Mouse (Mus musculus): ENCODE data around the gene Neurl3. TPM values are rescaled to one million over a fixed set of nuclear protein-coding genes. Genes with fewer than 3 reads are reported as not detected.

The Neurl3 gene
- polyA plus RNA-seq, 1 experiment from 2014 or later, result 0.12 TPM

- DNase-seq (ENCODE audit: low spot score) (no peak), ATAC-seq (ENCODE audit: insufficient number of reproducible peaks, low FRiP score, low TSS enrichment, low read depth) (no peak)
- Histone ChIP-seq H3K9ac (ENCODE audit: low read length) (no peak overlapping the region), H3K4me2 (ENCODE audit: low read depth, severe bottlenecking) (no peak overlapping the region), H3K27me3 (ENCODE audit: control insufficient read depth, insufficient read depth, low read length) (no peaks in the 10 kb centered on the region), H3K4me3 (ENCODE audit: low read depth, low read length) (no peak overlapping the region), H3K9me3 (ENCODE audit: control insufficient read depth, low read length) (no peaks in the 10 kb centered on the region), H3K36me3 (ENCODE audit: control insufficient read depth, insufficient read depth, low read length) (peaks cover 2% of the 10 kb centered on the region; the same call in 1 of the 2 replicates), H3K4me1 (ENCODE audit: control insufficient read depth, insufficient read depth, low read length) (no peaks in the 10 kb centered on the region), H3K27ac (replicated peaks; ENCODE audit: low read depth, low read length) (no peak overlapping the region)
- 83% methylated on average over 9 of the region's 9 CpGs for WGBS
These were observed 46.0 kb downstream of the Neurl3 start for GRCm38 (mm10) chr1:36228461-36228860.

GRCm38 (mm10) chr1:36224648-36225047, 49.8 kb downstream of the Neurl3 start:
- no peaks in the 10 kb centered on the region for H3K4me1 ChIP-seq (ENCODE audit: control insufficient read depth, insufficient read depth, low read length)
- no peak overlapping the region for H3K4me2 ChIP-seq (ENCODE audit: low read depth, severe bottlenecking)
- ATAC-seq (ENCODE audit: insufficient number of reproducible peaks, low FRiP score, low TSS enrichment, low read depth) (no peak), DNase-seq (ENCODE audit: low spot score) (no peak)
- no peak overlapping the region for H3K9ac ChIP-seq (ENCODE audit: low read length)
- H3K27ac ChIP-seq (replicated peaks; ENCODE audit: low read depth, low read length), result no peak overlapping the region
- no peaks in the 10 kb centered on the region for H3K9me3 ChIP-seq (ENCODE audit: control insufficient read depth, low read length)
- 89% methylated on average over 3 of the region's 3 CpGs for WGBS
- H3K27me3 ChIP-seq (ENCODE audit: control insufficient read depth, insufficient read depth, low read length), result no peaks in the 10 kb centered on the region
- peaks cover 2% of the 10 kb centered on the region; the same call in 1 of the 2 replicates for H3K36me3 ChIP-seq (ENCODE audit: control insufficient read depth, insufficient read depth, low read length)
- no peak overlapping the region for H3K4me3 ChIP-seq (ENCODE audit: low read depth, low read length)

Other genes starting within 250 kb of the Neurl3 start
- gene Hs6st1, start 206.3 kb downstream of the Neurl3 start, polyA plus RNA-seq (2014; fragmentation: Nextera tagmentation; extraction: Ambion mirVana), result 8.4 and 9.7 TPM in 2 replicates
- 75.9 and 76.2 TPM in 2 replicates for gene Uggt1, start 30.0 kb downstream of the Neurl3 start, polyA plus RNA-seq (2014; fragmentation: Nextera tagmentation; extraction: Ambion mirVana)
- 2.0 and 2.8 TPM in 2 replicates for gene Arid5a, start 33.1 kb upstream of the Neurl3 start, polyA plus RNA-seq (2014; fragmentation: Nextera tagmentation; extraction: Ambion mirVana)
- gene Kansl3, start 94.5 kb upstream of the Neurl3 start, polyA plus RNA-seq (2014; fragmentation: Nextera tagmentation; extraction: Ambion mirVana), result 34.4 and 43.3 TPM in 2 replicates
- gene Fer1l5, start 97.6 kb upstream of the Neurl3 start, polyA plus RNA-seq (2014; fragmentation: Nextera tagmentation; extraction: Ambion mirVana), result 0.99 and 1.4 TPM in 2 replicates
- gene Lman2l, start 170.6 kb upstream of the Neurl3 start, polyA plus RNA-seq (2014; fragmentation: Nextera tagmentation; extraction: Ambion mirVana), result 29.3 and 36.4 TPM in 2 replicates
- 16.0 and 16.3 TPM in 2 replicates for gene Cnnm4, start 196.9 kb upstream of the Neurl3 start, polyA plus RNA-seq (2014; fragmentation: Nextera tagmentation; extraction: Ambion mirVana)
- gene Cnnm3, start 237.2 kb upstream of the Neurl3 start, polyA plus RNA-seq (2014; fragmentation: Nextera tagmentation; extraction: Ambion mirVana), result 4.8 and 6.0 TPM in 2 replicates